Mouse (Mus musculus) ES-CJ7 (cell line): ENCODE results near the gene Vsnl1.

Experiments
- DNase-seq: peaks from one replicate; pipeline ENCODE4 v3.0.0; 2011; ENCODE audit warnings: low read depth, low spot score

Vsnl1 gene

DNA sequence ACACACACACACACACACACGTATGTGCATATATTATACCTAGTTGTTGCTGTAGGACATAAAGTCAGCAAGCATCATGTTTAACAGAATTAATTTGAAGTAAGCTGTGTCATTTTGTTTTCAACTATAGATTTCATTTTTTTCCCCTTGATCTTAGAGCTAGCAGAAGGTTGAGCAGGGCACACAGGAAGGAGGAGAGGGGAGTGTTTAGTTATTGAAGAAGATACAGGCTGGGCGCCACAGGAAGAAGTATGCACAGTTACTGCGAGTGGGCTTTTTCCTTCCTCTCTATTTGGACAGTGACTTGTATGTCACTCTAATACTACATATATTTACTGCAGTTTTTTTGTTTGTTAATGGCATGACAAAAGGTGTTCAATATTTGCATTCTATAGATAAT lies 156.5 kb downstream of the Vsnl1 start:
- DNase-seq, result no peak

DNA sequence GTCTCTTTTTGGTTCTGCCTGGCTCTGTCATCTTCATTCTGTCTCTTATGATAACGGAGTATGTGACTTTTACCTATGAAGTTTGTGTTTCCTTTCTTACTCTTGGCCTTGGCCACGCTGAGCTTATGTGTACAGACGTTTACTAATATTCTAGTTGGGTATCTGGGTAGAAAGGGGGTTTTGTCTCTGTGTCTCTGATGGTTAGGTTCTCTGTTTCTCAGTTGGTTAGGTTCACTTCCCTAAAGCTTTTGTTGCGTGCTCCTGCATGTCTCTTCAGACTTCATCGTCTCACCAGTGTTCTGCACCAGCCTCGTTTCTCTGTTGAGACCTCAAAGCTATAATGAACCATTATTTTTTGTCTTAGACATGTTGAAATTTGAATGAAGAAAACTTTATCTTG lies 159.2 kb downstream of the Vsnl1 start:
- DNase-seq, result no peak

DNA sequence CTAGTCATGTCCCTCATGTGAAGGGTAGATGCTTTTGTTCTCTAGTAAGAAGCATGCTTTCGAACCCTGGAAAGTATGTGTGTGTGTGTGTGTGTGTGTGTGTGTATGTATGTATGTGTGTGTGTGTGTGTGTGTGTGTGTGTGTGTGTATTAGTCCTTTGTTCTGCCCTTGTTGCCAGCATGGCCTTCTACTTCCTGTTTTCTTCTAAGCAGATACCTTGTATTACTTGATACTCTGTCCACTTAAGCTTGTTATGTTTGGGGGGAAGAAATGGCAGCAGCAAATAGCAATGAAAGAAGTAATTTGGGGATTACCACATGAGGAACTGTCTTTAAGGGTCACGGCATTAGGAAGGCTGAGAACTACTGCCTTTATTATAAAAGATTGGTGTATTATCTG lies 159.8 kb downstream of the Vsnl1 start:
- DNase-seq, result no peak
